Mouse (Mus musculus) hindbrain, postnatal 0 days (tissue): ENCODE data around the gene Xpo6. TPM values are rescaled to one million over a fixed set of nuclear protein-coding genes. Genes with fewer than 3 reads are reported as not detected.

Experiments
- ATAC-seq: fragments of 200-750 bp; cut with Nextera tagmentation; 2 replicates; pipeline ENCODE4 v1.8.0; 2017; ENCODE audit warnings: mild to moderate bottlenecking, moderate TSS enrichment, moderate library complexity
- DNase-seq: peaks from one replicate; pipeline ENCODE4 v3.0.0-alpha.2; 2015; ENCODE audit warnings: low spot score
- H3K27ac ChIP-seq: fragments of 300-500 bp; sonication (generic); 2 replicates; pipeline ENCODE4 v1.5.1; 2014; ENCODE audit warnings: mild to moderate bottlenecking
- H3K27me3 ChIP-seq: fragments of 300-500 bp; sonication (generic); 2 replicates; pipeline ENCODE4 v1.6.1; 2014; ENCODE audit warnings: low read length, mixed read lengths; ENCODE audit not compliant: insufficient read depth
- H3K36me3 ChIP-seq: fragments of 300-500 bp; sonication (generic); 2 replicates; pipeline ENCODE4 v1.6.1; 2014; ENCODE audit warnings: low read length, mixed read lengths; ENCODE audit not compliant: insufficient read depth
- H3K4me1 ChIP-seq: fragments of 300-500 bp; sonication (generic); 2 replicates; pipeline ENCODE4 v1.6.1; 2014; ENCODE audit warnings: antibody characterized with exemption, low read length, mixed read lengths; ENCODE audit not compliant: insufficient read depth
- H3K4me2 ChIP-seq: fragments of 300-500 bp; sonication (generic); 2 replicates; pipeline ENCODE4 v1.6.1; 2014; ENCODE audit warnings: low read depth, mild to moderate bottlenecking, low read length, moderate library complexity, mixed read lengths
- H3K4me3 ChIP-seq: fragments of 300-500 bp; sonication (generic); 2 replicates; pipeline ENCODE4 v1.5.1; 2014; ENCODE audit warnings: low read length
- H3K9ac ChIP-seq: fragments of 300-500 bp; sonication (generic); replicated peaks from 2 replicates; pipeline ENCODE4 v1.6.1; 2014; ENCODE audit warnings: mild to moderate bottlenecking, low read length, moderate library complexity, mixed read lengths
- H3K9me3 ChIP-seq: fragments of 300-500 bp; sonication (generic); 2 replicates; pipeline ENCODE4 v1.6.1; 2016; ENCODE audit warnings: low read length, mixed read lengths
- CTCF ChIP-seq: IDR thresholded peaks from 2 replicates; pipeline ENCODE4 v1.5.1; 2016; ENCODE audit warnings: antibody characterized with exemption, control low read depth, low read depth
- WGBS: fragments of 180-500 bp; shearing (Covaris S2); extraction: QIAGEN DNeasy Blood & Tissue Kit; methylation state at CpG from one replicate; pipeline ENCODE4 v1.1.7; 2014; 5-methylcytosine and 5-hydroxymethylcytosine counted together
- polyA plus RNA-seq: library from polyadenylated mRNA; unstranded; fragments of >200 nt; fragmentation: Nextera tagmentation; extraction: Ambion mirVana; gene quantifications from 2 replicates; pipeline ENCODE4 v1.2.1, GENCODE M21; 2015
- total RNA-seq: library from RNA; depleted of rRNA; stranded (reverse); fragments of >200 nt; gene quantifications from 2 replicates; pipeline ENCODE4 v1.2.3, GENCODE M21; 2014

The Xpo6 gene
- total and polyA plus RNA-seq, 2 experiments from 2014 or later: 45.4 to 124 TPM

DNA sequence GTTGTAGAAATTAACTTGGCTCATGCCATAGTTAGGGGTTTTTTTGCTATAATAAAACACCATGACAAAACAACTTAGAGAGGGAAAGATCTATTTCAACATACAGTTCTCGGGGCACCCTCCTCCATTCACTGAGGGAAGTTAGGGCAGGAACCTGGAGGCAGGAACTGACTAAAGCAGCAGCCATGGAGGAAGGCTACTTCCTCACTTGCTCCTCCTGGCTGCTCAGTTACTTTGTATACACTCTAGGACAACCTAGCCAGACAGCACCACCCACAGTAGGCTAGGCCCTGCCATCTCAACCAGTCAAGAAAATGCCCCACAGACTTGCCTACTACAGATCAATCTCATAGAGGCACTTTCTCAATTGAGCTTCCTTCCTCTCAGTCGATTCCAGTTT, 55.9 kb downstream of the Xpo6 start:
- Histone ChIP-seq H3K36me3 (peaks cover 54% of the 10 kb centered on the region; the same call in 1 of the 2 replicates), H3K27me3 (no peaks in the 10 kb centered on the region), H3K4me2 (no peak overlapping the region), H3K27ac (no peak overlapping the region), H3K9ac (no peak overlapping the region), H3K4me1 (no peaks in the 10 kb centered on the region), H3K4me3 (no peak overlapping the region), H3K9me3 (no peaks in the 10 kb centered on the region)
- TF ChIP-seq CTCF: no peak
- WGBS: 86% methylated on average over 2 of the region's 2 CpGs
- ATAC-seq (no peak), DNase-seq (no peak)

DNA sequence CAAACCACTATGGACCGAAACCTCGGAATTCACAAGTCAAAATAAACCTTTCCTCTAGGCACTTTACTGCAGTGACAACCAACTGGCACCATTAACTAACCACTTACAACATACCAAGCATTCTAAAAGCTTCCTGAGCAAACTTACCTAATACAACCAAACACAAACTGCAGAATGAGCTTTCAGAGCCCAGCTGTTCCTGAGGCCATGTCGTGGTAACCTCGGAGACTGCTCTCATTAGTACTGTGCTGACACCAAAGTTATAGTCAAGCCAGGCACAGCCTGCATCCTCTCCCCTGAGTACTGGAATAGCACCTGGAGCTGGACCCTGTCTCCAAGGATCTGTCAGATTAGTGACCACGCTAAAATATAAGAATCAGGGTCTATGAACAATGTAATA, 62.5 kb downstream of the Xpo6 start:
- Histone ChIP-seq H3K9me3 (no peaks in the 10 kb centered on the region), H3K9ac (no peak overlapping the region), H3K4me2 (no peak overlapping the region), H3K4me3 (no peak overlapping the region), H3K27ac (no peak overlapping the region), H3K4me1 (no peaks in the 10 kb centered on the region), H3K36me3 (peaks cover 23% of the 10 kb centered on the region; the same call in 1 of the 2 replicates), H3K27me3 (no peaks in the 10 kb centered on the region)
- no peak for ATAC-seq
- no peak for DNase-seq
- 90% methylated on average over 5 of the region's 5 CpGs for WGBS
- no peak for TF ChIP-seq CTCF

- Histone ChIP-seq H3K4me3 (no peak overlapping the region), H3K27ac (no peak overlapping the region), H3K9ac (no peak overlapping the region), H3K4me1 (no peaks in the 10 kb centered on the region), H3K9me3 (no peaks in the 10 kb centered on the region), H3K27me3 (no peaks in the 10 kb centered on the region), H3K36me3 (peaks cover 23% of the 10 kb centered on the region; the same call in 1 of the 2 replicates), H3K4me2 (no peak overlapping the region)
- DNase-seq (no peak), ATAC-seq (no peak)
- WGBS: 91% methylated on average over 2 of the region's 2 CpGs
- no peak for TF ChIP-seq CTCF
Measured at GRCm38 (mm10) chr7:126135391-126135790, 64.9 kb downstream of the Xpo6 start.

GRCm38 (mm10) chr7:126134634-126135321, 65.5 kb downstream of the Xpo6 start:
- Histone ChIP-seq H3K9ac (no peak overlapping the region), H3K27ac (no peak overlapping the region), H3K4me2 (no peak overlapping the region), H3K4me1 (no peaks in the 10 kb centered on the region), H3K9me3 (no peaks in the 10 kb centered on the region), H3K27me3 (no peaks in the 10 kb centered on the region), H3K36me3 (peaks cover 23% of the 10 kb centered on the region; the same call in 1 of the 2 replicates), H3K4me3 (no peak overlapping the region)
- ATAC-seq (no peak), DNase-seq (no peak)
- TF ChIP-seq CTCF: no peak
- 89% methylated on average over 4 of the region's 4 CpGs for WGBS

- Histone ChIP-seq H3K4me2 (no peak overlapping the region), H3K27me3 (no peaks in the 10 kb centered on the region), H3K9me3 (no peaks in the 10 kb centered on the region), H3K4me1 (no peaks in the 10 kb centered on the region), H3K4me3 (no peak overlapping the region), H3K27ac (no peak overlapping the region), H3K9ac (no peak overlapping the region), H3K36me3 (peaks cover 52% of the 10 kb centered on the region)
- 80% methylated on average over 2 of the region's 2 CpGs for WGBS
- TF ChIP-seq CTCF: no peak
- DNase-seq: no peak
- no peak for ATAC-seq
Measured at GRCm38 (mm10) chr7:126127673-126128072, 72.6 kb downstream of the Xpo6 start.

DNA sequence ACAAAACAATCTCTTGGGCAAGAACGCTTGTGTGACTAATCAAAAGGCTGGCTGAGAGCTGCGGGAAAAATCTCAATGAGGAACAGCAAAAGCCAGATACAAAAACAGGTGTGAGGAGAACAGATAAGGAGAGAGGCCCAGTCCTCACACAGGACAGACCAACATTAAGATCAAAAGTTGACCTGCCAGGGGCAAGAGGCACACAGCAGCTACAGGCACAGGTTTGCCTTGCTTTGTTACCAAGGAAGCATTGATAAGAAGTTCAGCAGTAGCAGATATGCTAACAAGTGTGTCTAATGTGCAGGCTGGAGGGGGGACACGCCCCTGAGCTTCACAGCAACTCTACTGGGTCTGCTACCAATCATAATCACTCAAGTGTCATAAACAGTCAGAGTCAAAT, 73.8 kb downstream of the Xpo6 start:
- Histone ChIP-seq H3K9ac (no peak overlapping the region), H3K27me3 (no peaks in the 10 kb centered on the region), H3K4me2 (no peak overlapping the region), H3K9me3 (no peaks in the 10 kb centered on the region), H3K4me3 (no peak overlapping the region), H3K4me1 (no peaks in the 10 kb centered on the region), H3K36me3 (peaks cover 52% of the 10 kb centered on the region), H3K27ac (no peak overlapping the region)
- 77% methylated on average over 3 of the region's 3 CpGs for WGBS
- no peak for DNase-seq
- TF ChIP-seq CTCF: no peak
- ATAC-seq: no peak

DNA sequence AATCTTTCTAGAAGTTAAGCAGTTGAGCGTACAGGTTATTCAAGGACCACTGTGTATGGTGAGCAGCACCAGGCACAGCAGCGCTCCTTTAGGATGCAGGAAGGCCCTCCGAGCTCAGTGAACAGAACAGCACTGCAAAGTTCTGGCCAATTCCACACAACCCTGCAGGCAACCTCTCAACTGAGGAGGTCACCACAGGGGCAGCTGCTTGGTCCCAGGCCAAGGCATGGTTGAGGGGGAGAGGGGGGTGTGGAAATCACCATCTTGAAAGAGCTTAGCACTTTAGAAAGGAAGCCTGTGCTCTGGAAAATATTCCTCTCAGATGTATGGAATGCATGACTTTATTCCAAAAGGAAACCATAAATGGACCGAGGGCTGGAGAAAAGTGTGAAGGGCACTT, 78.8 kb downstream of the Xpo6 start:
- H3K27me3 ChIP-seq: no peaks in the 10 kb centered on the region
- H3K9ac ChIP-seq: no peak overlapping the region
- H3K9me3 ChIP-seq: no peaks in the 10 kb centered on the region
- peaks cover 42% of the 10 kb centered on the region for H3K36me3 ChIP-seq
- H3K27ac ChIP-seq: no peak overlapping the region
- H3K4me2 ChIP-seq: no peak overlapping the region
- no peaks in the 10 kb centered on the region for H3K4me1 ChIP-seq
- no peak for DNase-seq
- no peak for ATAC-seq
- TF ChIP-seq CTCF: no peak
- WGBS: 84% methylated on average over 4 of the region's 4 CpGs
- H3K4me3 ChIP-seq: no peak overlapping the region
